Mouse (Mus musculus) forebrain, embryonic 10.5 days (tissue): ENCODE measurements at regions not wholly inside any gene's neighbourhood (a gene's known extent, or its start where the extent isn't known, plus 50 kb on each side); places are given as distances from the start of the nearest gene placed in this dataset.

Source experiments
- DNase-seq: peaks from one replicate; pipeline ENCODE4 v3.0.0-alpha.2; 2017; ENCODE audit warnings: low spot score; ENCODE audit errors: extremely low spot score
- H3K27ac ChIP-seq: fragments of 300-500 bp; sonication (generic); 2 replicates; pipeline ENCODE4 v1.5.1; 2016; ENCODE audit warnings: mild to moderate bottlenecking
- H3K27me3 ChIP-seq: fragments of 300-500 bp; sonication (generic); 2 replicates; pipeline ENCODE4 v1.6.1; 2016; ENCODE audit warnings: mild to moderate bottlenecking; ENCODE audit not compliant: poor library complexity, severe bottlenecking
- H3K36me3 ChIP-seq: fragments of 300-500 bp; sonication (generic); replicated peaks from 2 replicates; pipeline ENCODE4 v1.6.1; 2016; ENCODE audit warnings: mild to moderate bottlenecking, moderate library complexity
- H3K4me1 ChIP-seq: fragments of 300-500 bp; sonication (generic); 2 replicates; pipeline ENCODE4 v1.6.1; 2016
- H3K4me3 ChIP-seq: fragments of 300-500 bp; sonication (generic); 2 replicates; pipeline ENCODE4 v1.5.1; 2016; ENCODE audit warnings: mild to moderate bottlenecking, moderate library complexity
- H3K9me3 ChIP-seq: fragments of 300-500 bp; sonication (generic); 2 replicates; pipeline ENCODE4 v1.6.1; 2016; ENCODE audit warnings: mild to moderate bottlenecking, moderate library complexity
- WGBS: fragments of 180-500 bp; shearing (Covaris S2); methylation state at CpG from one replicate; pipeline ENCODE4 v1.1.7; 2016; 5-methylcytosine and 5-hydroxymethylcytosine counted together

DNA sequence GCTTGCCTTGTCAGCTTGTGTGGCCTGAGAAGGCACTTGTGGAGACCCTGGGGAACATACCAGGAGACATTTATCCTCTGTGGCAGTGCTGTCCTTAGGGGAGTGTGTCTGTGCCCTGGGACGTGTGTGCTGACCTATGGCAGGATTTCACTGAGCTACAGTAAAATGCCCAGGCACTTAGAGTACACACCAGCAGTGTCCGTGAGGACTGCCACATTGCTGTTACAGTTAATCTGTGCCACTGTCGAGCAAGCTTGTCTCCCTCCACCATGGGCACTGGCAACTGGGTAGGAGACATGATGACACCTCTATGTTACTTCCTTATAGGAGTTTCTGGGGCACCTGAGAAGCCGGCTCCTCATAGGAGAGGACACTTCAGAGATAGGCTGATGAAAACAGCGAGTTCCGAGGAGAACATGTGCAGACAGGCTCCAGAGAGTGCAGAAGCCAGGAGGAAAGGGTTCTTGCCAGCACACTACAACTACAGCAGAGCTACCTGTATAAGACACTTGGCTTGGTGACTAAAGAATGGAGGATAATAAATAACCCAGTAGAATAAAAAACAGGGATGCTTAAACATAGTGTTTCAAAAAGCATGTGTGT is 56.3 kb upstream of the Zfp706 start:
- Histone ChIP-seq H3K36me3 (no peaks in the 10 kb centered on the region), H3K4me1 (peaks cover 26% of the 10 kb centered on the region), H3K27ac (no peak overlapping the region), H3K4me3 (no peak overlapping the region), H3K27me3 (no peaks in the 10 kb centered on the region), H3K9me3 (no peaks in the 10 kb centered on the region)
- no peak for DNase-seq
- 90% methylated on average over 6 of the region's 6 CpGs for WGBS

- no peak overlapping the region for H3K27ac ChIP-seq
- H3K4me3 ChIP-seq: no peak overlapping the region
- 89% methylated on average over 7 of the region's 7 CpGs for WGBS
- H3K4me1 ChIP-seq: peaks cover 26% of the 10 kb centered on the region
- no peaks in the 10 kb centered on the region for H3K27me3 ChIP-seq
- no peak for DNase-seq
- H3K9me3 ChIP-seq: no peaks in the 10 kb centered on the region
- H3K36me3 ChIP-seq: no peaks in the 10 kb centered on the region
Observed at GRCm38 (mm10) chr15:37062585-37062984, 55.0 kb upstream of the Zfp706 start.

GRCm38 (mm10) chr15:37061501-37061900 is 53.9 kb upstream of the Zfp706 start:
- H3K4me1 ChIP-seq: peaks cover 26% of the 10 kb centered on the region
- no peaks in the 10 kb centered on the region for H3K27me3 ChIP-seq
- H3K4me3 ChIP-seq: no peak overlapping the region
- WGBS: 88% methylated on average over 6 of the region's 6 CpGs
- H3K27ac ChIP-seq: 0 out of 2 replicates have a peak overlapping the region, but pooled peaks have one; percentile 2
- no peaks in the 10 kb centered on the region for H3K36me3 ChIP-seq
- H3K9me3 ChIP-seq: no peaks in the 10 kb centered on the region
- no peak for DNase-seq

- H3K27ac ChIP-seq: 0 out of 2 replicates have a peak overlapping the region, but pooled peaks have one; percentile 2
- DNase-seq: no peak
- 96% methylated on average over 6 of the region's 6 CpGs for WGBS
- peaks cover 26% of the 10 kb centered on the region for H3K4me1 ChIP-seq
- peaks cover under 1% of the 10 kb centered on the region; the same call in 1 of the 2 replicates for H3K9me3 ChIP-seq
- no peaks in the 10 kb centered on the region for H3K36me3 ChIP-seq
- no peaks in the 10 kb centered on the region for H3K27me3 ChIP-seq
- no peak overlapping the region for H3K4me3 ChIP-seq
Observed at GRCm38 (mm10) chr15:37060831-37061230, 53.3 kb upstream of the Zfp706 start.
